Mouse (Mus musculus): ENCODE measurements around the gene Gpr153. TPM values are rescaled to one million over a fixed set of nuclear protein-coding genes. Genes with fewer than 3 reads are reported as not detected.
A peak's percentile ranks its signal among the peaks of the same experiment; 100 is the strongest.
"Not testable (repeated sequence)": the region's sequence is repeated elsewhere in the genome, so short reads cannot be mapped to it uniquely, and the experiment has no call there.

Gene Gpr153
- polyA plus RNA-seq (2014; fragmentation: Nextera tagmentation; extraction: Ambion mirVana) = 7.4 and 9.5 TPM in 2 replicates

DNA sequence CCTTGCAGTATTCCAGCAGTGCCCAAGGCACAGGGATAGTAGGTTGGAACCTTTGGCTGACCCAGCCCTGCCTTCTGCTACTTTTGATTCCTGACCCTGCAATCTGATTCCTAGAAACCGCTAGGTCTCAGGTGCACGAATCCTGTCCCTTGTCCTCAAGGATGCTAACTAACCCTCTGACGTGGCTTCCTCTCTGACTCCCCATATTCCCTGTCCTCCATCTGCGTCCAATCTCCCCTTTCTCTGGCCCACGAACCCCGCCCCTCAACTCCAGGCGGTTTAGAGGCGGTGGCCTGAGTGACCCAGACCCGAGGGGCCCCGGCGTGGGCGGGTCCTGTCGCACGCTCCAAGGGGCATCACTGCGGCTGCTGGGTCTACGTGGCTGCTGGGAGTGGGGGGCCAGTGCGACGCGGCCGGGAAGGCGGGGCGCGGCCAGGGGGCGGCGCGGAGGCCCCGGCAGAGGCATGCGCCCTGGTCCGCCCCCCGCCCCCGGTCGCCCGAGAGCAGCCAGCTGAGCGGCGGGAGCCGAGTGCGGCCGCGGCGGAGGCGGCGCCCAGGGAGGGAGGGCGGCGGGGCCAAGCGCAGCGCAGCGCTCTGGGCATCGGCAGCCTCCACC, at the start of gene Gpr153:
TSS of gene Gpr153 (plus strand) at position 612 of the 616 bp plus-strand sequence.
- WGBS = 0% methylated on average over 25 of the region's 48 CpGs
- DNase-seq (ENCODE audit: low spot score, missing footprints) = peak; percentile 92
- Histone ChIP-seq H3K4me3 (ENCODE audit: low read depth, low read length) (peak within 1 kb of the TSS; percentile 54), H3K4me1 (ENCODE audit: control insufficient read depth, insufficient read depth, low read length) (peaks cover 15% of the 10 kb centered on the region), H3K4me2 (peak within 1 kb of the TSS; percentile 97), H3K9me3 (ENCODE audit: control insufficient read depth, low read length) (no peaks in the 10 kb centered on the region), H3K27ac (ENCODE audit: low read depth, low read length) (peak within 1 kb of the TSS; percentile 55), H3K36me3 (ENCODE audit: control insufficient read depth, insufficient read depth, low read length) (no peaks in the 10 kb centered on the region), H3K9ac (ENCODE audit: low read length) (peak within 1 kb of the TSS; percentile 76), H3K27me3 (ENCODE audit: control insufficient read depth, insufficient read depth, low read length) (peaks cover 26% of the 10 kb centered on the region)
- peak; percentile 79 for ATAC-seq (ENCODE audit: low FRiP score)

DNA sequence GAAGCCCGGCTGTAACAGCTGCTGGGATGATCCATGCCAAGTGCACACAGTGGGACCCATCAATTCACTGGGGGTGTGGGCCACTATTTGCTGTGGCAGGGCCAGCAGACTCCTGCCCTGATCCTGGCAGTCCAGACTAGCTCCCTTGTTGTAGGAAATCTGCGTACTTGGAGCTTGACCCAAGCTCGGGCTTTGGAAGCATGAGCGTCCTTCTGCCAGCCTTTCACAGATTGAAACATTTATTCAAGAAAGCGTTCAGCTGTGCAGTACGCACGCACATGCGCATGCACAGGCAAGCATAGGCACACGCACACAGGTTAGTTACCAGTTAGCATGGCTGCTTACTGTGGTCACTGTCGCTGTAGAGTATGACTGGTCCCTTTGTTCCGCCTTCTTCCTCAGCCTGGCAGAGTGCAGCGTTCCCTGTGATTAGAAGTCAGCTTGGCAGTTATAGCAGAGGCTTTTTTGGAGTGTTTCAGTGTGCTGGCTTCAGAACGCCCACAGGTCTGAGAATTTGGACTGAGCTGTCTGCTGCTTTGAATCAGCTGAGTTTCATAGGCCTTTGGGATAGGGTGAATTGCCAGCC, 47.0 kb upstream of the Gpr153 start:
- H3K9me3 ChIP-seq (ENCODE audit: control insufficient read depth, low read length) = no peaks in the 10 kb centered on the region
- no peaks in the 10 kb centered on the region for H3K36me3 ChIP-seq (ENCODE audit: control insufficient read depth, insufficient read depth, low read length)
- peaks cover 6% of the 10 kb centered on the region for H3K4me1 ChIP-seq (ENCODE audit: control insufficient read depth, insufficient read depth, low read length)
- no peak overlapping the region for H3K4me3 ChIP-seq (ENCODE audit: low read depth, low read length)
- 92% methylated on average over 13 of the region's 13 CpGs for WGBS
- H3K27me3 ChIP-seq (ENCODE audit: control insufficient read depth, insufficient read depth, low read length) = peaks cover 7% of the 10 kb centered on the region; the same call in 1 of the 2 replicates
- DNase-seq (ENCODE audit: low spot score, missing footprints) = no peak
- no peak overlapping the region for H3K4me2 ChIP-seq
- H3K27ac ChIP-seq (ENCODE audit: low read depth, low read length) = no peak overlapping the region
- no peak overlapping the region for H3K9ac ChIP-seq (ENCODE audit: low read length)
- ATAC-seq (ENCODE audit: low FRiP score) = no peak

DNA sequence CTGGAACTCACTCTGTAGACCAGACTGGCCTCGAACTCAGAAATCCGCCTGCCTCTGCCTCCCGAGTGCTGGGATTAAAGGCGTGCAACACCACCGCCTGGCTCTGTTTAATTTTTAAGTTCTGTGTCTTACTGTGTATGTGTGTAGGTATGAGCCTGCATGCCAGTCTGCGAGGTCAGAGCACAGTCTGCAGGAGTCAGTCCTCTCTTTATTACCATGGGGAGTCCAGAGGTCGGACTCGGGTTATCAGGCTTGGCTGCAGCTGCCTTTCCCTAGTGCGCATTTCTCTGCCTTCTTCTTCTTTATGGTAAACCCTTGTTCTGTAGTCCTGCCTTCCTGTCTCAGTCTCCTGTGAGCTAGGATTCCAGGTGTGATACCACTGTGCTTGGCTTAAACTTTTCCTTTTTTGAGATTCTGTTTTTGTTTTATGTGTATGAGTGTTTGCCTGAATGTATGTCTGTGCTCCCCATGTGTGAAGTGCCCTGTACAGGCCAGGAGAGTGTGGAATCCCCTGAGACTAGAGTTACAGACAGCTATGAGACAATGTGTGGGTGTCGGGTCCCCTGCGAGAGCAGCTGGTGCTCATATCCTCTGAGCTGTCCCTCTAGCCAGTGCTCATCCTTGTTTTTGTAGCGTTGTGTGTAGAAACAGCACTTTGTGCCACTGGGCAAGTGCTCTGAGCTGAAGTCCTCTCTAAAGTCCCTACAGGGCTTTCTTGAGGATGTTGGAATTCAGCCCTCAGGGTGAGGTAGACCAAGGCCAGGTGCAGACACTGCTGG, 46.1 kb upstream of the Gpr153 start:
- WGBS = 89% methylated on average over 12 of the region's 12 CpGs
- Histone ChIP-seq H3K27ac (ENCODE audit: low read depth, low read length) (no peak overlapping the region), H3K9me3 (ENCODE audit: control insufficient read depth, low read length) (no peaks in the 10 kb centered on the region), H3K4me2 (no peak overlapping the region), H3K4me1 (ENCODE audit: control insufficient read depth, insufficient read depth, low read length) (no peaks in the 10 kb centered on the region), H3K9ac (ENCODE audit: low read length) (no peak overlapping the region), H3K4me3 (ENCODE audit: low read depth, low read length) (no peak overlapping the region), H3K36me3 (ENCODE audit: control insufficient read depth, insufficient read depth, low read length) (no peaks in the 10 kb centered on the region), H3K27me3 (ENCODE audit: control insufficient read depth, insufficient read depth, low read length) (0 out of 2 replicates have a peak, but pooled peaks cover 6% of the 10 kb centered on the region)
- ATAC-seq (ENCODE audit: low FRiP score) = no peak
- no peak for DNase-seq (ENCODE audit: low spot score, missing footprints)

DNA sequence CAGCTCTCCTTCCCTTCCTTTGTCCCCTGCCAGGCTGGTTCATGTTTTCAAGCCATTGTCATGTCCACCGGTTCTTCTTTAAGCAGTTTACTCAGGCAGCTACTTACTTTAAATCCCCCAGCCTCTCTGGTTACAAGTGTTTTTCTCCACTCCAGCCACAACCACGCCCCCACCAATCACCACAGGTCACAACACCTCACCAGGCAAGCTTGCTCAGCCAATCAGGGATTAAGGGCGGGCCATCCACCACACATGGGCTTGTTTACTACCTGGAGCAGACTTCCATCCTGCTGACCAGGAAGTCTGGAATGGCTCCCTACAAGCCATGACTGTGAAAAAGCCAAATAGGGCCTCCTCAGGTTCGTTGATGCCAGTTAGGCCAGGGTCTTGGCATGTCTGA, 43.7 kb upstream of the Gpr153 start:
- 36% methylated on average over 4 of the region's 4 CpGs for WGBS
- not testable (repeated sequence) for H3K4me3 ChIP-seq (ENCODE audit: low read depth, low read length); H3K27ac ChIP-seq (ENCODE audit: low read depth, low read length); H3K4me1 ChIP-seq (ENCODE audit: control insufficient read depth, insufficient read depth, low read length); H3K36me3 ChIP-seq (ENCODE audit: control insufficient read depth, insufficient read depth, low read length); DNase-seq (ENCODE audit: low spot score, missing footprints); H3K9me3 ChIP-seq (ENCODE audit: control insufficient read depth, low read length); ATAC-seq (ENCODE audit: low FRiP score); H3K27me3 ChIP-seq (ENCODE audit: control insufficient read depth, insufficient read depth, low read length); H3K9ac ChIP-seq (ENCODE audit: low read length); H3K4me2 ChIP-seq

DNA sequence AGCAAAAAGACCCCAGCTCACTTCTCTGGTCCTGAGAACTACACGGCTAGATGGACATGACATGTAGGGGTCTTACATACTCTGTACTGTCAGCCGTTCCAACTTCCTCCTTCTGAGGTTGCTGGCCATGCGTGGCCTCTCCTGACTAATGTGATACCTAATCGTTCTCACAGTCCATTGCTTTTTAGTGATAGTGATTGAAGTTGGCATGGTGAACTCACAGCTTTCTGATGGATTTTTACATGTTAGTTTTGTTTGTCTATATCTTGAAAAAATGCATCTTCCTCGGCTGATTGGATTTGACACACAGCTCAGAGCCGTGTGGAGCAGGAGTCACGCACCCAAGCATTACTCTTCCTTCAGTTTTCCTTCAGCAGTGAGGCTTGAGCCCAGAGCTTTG, 42.7 kb upstream of the Gpr153 start:
- no peak for ATAC-seq (ENCODE audit: low FRiP score)
- WGBS = 90% methylated on average over 7 of the region's 7 CpGs
- no peak for DNase-seq (ENCODE audit: low spot score, missing footprints)

DNA sequence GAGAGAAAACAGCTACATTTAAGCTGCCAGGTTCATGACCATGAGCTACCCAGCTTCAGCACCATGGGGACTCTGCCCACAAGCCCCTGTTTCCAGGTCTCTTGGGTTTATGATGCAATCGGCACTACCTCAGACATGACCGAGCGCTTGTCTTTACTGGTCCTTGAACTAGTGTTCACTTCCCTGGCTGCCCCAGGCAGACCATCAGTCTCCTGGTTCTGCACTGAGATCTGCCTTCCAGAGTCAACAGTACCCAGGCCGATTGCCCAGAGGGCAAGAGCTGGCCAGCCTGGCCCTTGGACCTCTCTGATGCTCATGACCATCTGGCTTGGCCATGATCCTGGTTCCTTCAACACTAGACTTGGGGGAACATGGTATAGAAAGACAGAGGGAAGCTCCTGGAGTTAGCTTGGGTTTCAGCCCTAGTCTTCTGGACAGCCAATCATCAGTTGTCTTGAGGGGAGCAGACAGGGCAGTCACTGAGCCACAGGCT, 41.6 kb upstream of the Gpr153 start:
- H3K4me2 ChIP-seq = no peak overlapping the region
- no peaks in the 10 kb centered on the region for H3K27me3 ChIP-seq (ENCODE audit: control insufficient read depth, insufficient read depth, low read length)
- H3K9me3 ChIP-seq (ENCODE audit: control insufficient read depth, low read length) = no peaks in the 10 kb centered on the region
- no peak overlapping the region for H3K4me3 ChIP-seq (ENCODE audit: low read depth, low read length)
- H3K4me1 ChIP-seq (ENCODE audit: control insufficient read depth, insufficient read depth, low read length) = no peaks in the 10 kb centered on the region
- H3K27ac ChIP-seq (ENCODE audit: low read depth, low read length) = no peak overlapping the region
- H3K9ac ChIP-seq (ENCODE audit: low read length) = no peak overlapping the region
- ATAC-seq (ENCODE audit: low FRiP score) = no peak
- DNase-seq (ENCODE audit: low spot score, missing footprints) = peak; percentile 67
- H3K36me3 ChIP-seq (ENCODE audit: control insufficient read depth, insufficient read depth, low read length) = no peaks in the 10 kb centered on the region
- WGBS = 96% methylated on average over 4 of the region's 4 CpGs

More for the DNA sequence above, 42.7 kb upstream of the Gpr153 start:
- Histone ChIP-seq H3K36me3 (ENCODE audit: control insufficient read depth, insufficient read depth, low read length) (no peaks in the 10 kb centered on the region), H3K27ac (ENCODE audit: low read depth, low read length) (no peak overlapping the region), H3K4me2 (no peak overlapping the region), H3K9ac (ENCODE audit: low read length) (no peak overlapping the region), H3K4me1 (ENCODE audit: control insufficient read depth, insufficient read depth, low read length) (no peaks in the 10 kb centered on the region), H3K9me3 (ENCODE audit: control insufficient read depth, low read length) (no peaks in the 10 kb centered on the region), H3K4me3 (ENCODE audit: low read depth, low read length) (no peak overlapping the region), H3K27me3 (ENCODE audit: control insufficient read depth, insufficient read depth, low read length) (no peaks in the 10 kb centered on the region)

DNA sequence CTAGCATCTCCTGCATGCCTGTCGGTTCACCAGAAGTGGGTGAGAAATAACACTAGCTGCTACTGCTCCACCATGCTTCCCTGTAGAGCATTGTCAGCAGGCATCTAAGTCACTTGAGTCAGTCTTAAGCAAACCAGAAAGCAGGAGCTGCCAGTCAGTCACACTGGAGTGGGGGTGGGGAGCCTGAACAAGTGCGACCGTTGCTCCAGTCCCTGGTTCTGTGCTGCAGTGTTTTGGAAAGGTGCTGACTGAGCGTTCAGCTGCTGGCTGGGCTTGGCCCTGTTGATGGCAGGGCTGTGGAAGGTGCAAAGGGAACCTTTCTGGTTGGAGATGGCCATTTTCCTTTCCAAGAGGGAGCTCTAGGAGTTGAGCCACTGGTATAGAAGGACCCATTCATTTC, 34.1 kb upstream of the Gpr153 start:
- Histone ChIP-seq H3K4me1 (ENCODE audit: control insufficient read depth, insufficient read depth, low read length) (no peaks in the 10 kb centered on the region), H3K27ac (ENCODE audit: low read depth, low read length) (no peak overlapping the region), H3K9ac (ENCODE audit: low read length) (no peak overlapping the region), H3K27me3 (ENCODE audit: control insufficient read depth, insufficient read depth, low read length) (no peaks in the 10 kb centered on the region), H3K4me2 (no peak overlapping the region), H3K9me3 (ENCODE audit: control insufficient read depth, low read length) (no peaks in the 10 kb centered on the region), H3K4me3 (ENCODE audit: low read depth, low read length) (no peak overlapping the region), H3K36me3 (ENCODE audit: control insufficient read depth, insufficient read depth, low read length) (no peaks in the 10 kb centered on the region)
- DNase-seq (ENCODE audit: low spot score, missing footprints) (no peak), ATAC-seq (ENCODE audit: low FRiP score) (no peak)
- 67% methylated on average over 4 of the region's 4 CpGs for WGBS

DNA sequence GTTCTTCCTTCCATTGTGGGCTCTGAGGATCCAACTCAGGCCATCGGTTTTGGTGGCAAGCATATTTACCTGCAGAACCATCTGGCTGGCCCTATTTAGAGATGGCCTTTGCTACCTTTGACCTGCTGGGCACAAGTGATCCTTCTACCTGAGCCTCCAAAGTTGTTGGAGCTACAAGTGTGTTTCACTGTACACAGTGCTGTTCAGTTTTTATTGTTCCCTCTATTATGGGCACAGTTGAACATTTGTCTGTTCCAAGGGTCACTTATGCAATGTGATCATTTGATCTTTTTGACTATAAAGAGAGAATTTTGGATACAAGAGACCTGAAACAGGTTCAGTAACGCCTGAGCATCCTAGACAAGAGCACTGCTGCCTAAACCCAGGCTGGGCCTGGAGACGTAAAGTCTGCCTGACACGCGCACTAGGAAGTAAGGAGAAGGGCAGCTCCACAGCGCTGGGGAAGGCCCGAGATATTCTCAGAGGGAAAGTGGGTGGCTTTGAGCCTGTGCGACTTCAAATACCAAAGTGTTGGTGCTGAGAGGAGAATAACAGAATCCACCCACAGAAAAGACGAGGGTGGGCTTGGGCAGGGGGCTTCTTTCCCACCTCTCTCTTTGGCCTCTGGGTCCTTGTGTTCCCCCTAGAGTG, 30.7 kb upstream of the Gpr153 start:
- no peak overlapping the region for H3K27ac ChIP-seq (ENCODE audit: low read depth, low read length)
- no peak overlapping the region for H3K4me3 ChIP-seq (ENCODE audit: low read depth, low read length)
- WGBS = 94% methylated on average over 9 of the region's 9 CpGs
- no peaks in the 10 kb centered on the region for H3K27me3 ChIP-seq (ENCODE audit: control insufficient read depth, insufficient read depth, low read length)
- H3K4me1 ChIP-seq (ENCODE audit: control insufficient read depth, insufficient read depth, low read length) = no peaks in the 10 kb centered on the region
- DNase-seq (ENCODE audit: low spot score, missing footprints) (no peak), ATAC-seq (ENCODE audit: low FRiP score) (no peak)
- H3K9ac ChIP-seq (ENCODE audit: low read length) = no peak overlapping the region
- H3K9me3 ChIP-seq (ENCODE audit: control insufficient read depth, low read length) = no peaks in the 10 kb centered on the region
- H3K4me2 ChIP-seq = no peak overlapping the region
- H3K36me3 ChIP-seq (ENCODE audit: control insufficient read depth, insufficient read depth, low read length) = no peaks in the 10 kb centered on the region
